Mouse (Mus musculus) testis, adult 2 months (tissue): ENCODE measurements around the gene Negr1.

Source experiments
- CTCF ChIP-seq: fragments of 200-500 bp; IDR thresholded peaks from 2 replicates; pipeline ENCODE4 v1.5.1; 2012; ENCODE audit warnings: low read depth, mild to moderate bottlenecking, inconsistent platforms, low read length, moderate library complexity; ENCODE audit not compliant: control insufficient read depth, insufficient read depth, insufficient replicate concordance
- POLR2A ChIP-seq: fragments of 200-500 bp; IDR thresholded peaks from 2 replicates; pipeline ENCODE4 v1.6.1; 2012; ENCODE audit warnings: low read depth, mild to moderate bottlenecking, inconsistent platforms, low read length, moderate library complexity; ENCODE audit not compliant: control insufficient read depth

DNA sequence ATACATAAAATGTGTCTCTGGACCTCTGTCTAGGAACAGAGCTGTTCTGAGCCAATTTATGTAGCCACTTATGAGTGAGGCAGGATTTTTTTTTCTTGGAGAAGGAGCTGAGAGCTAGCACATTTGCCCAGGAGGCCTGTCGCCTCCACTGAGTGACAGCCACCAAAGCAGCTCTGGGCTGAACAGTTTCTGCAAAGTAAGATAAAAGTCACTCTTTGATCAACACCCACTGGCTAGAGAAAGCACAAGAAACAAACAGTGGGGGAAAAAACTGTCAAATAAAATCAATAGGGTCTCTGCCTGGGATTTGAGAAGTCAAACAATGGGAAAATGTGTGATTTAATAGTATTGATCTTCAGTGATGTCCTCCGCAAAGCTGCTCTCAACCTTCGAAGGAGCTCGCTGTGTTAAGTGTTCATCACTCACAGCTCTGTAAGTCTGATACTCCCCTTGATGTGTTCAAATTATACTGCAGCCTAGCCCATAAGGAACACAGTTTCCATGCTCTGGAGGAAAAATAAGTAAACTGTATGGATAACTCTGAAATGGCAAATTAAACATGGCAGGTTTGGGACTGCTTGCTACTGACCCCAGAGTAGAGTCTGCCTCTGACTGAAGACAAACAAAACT lies 470.0 kb downstream of the Negr1 start:
- no peak for TF ChIP-seq CTCF
- no peak for TF ChIP-seq POLR2A
